Mouse (Mus musculus) midbrain, embryonic 14.5 days (tissue): ENCODE measurements around the gene Catsperg1. TPM values are rescaled to one million over a fixed set of nuclear protein-coding genes. Genes with fewer than 3 reads are reported as not detected.
"Not testable (repeated sequence)": the region's sequence is repeated elsewhere in the genome, so short reads cannot be mapped to it uniquely, and the experiment has no call there.

ENCODE experiments used
- ATAC-seq: fragments of 200-750 bp; cut with Nextera tagmentation; 2 replicates; pipeline ENCODE4 v1.8.0; 2017; ENCODE audit warnings: moderate number of reproducible peaks, moderate library complexity; ENCODE audit not compliant: low FRiP score, low TSS enrichment
- DNase-seq: peaks from one replicate; pipeline ENCODE4 v3.0.0-alpha.2; 2015
- H3K27ac ChIP-seq: fragments of 300-500 bp; sonication (generic); replicated peaks from 2 replicates; pipeline ENCODE4 v1.5.1; 2014; ENCODE audit warnings: mild to moderate bottlenecking, low read depth, low read length, moderate library complexity
- H3K27me3 ChIP-seq: fragments of 300-500 bp; sonication (generic); 2 replicates; pipeline ENCODE4 v1.6.1; 2014; ENCODE audit warnings: low read length, control low read depth, mixed read lengths; ENCODE audit not compliant: control insufficient read depth, insufficient read depth
- H3K36me3 ChIP-seq: fragments of 300-500 bp; sonication (generic); 2 replicates; pipeline ENCODE4 v1.6.1; 2014; ENCODE audit warnings: low read length, control low read depth; ENCODE audit not compliant: control insufficient read depth, insufficient read depth
- H3K4me1 ChIP-seq: fragments of 300-500 bp; sonication (generic); 2 replicates; pipeline ENCODE4 v1.6.1; 2014; ENCODE audit warnings: mild to moderate bottlenecking, antibody characterized with exemption, low read length, control low read depth; ENCODE audit not compliant: control insufficient read depth, insufficient read depth
- H3K4me2 ChIP-seq: fragments of 300-500 bp; sonication (generic); 2 replicates; pipeline ENCODE4 v1.6.1; 2014; ENCODE audit warnings: mild to moderate bottlenecking, low read length, moderate library complexity
- H3K4me3 ChIP-seq: fragments of 300-500 bp; sonication (generic); replicated peaks from 2 replicates; pipeline ENCODE4 v1.5.1; 2014; ENCODE audit warnings: low read depth, low read length
- H3K9ac ChIP-seq: fragments of 300-500 bp; sonication (generic); replicated peaks from 2 replicates; pipeline ENCODE4 v1.6.1; 2014; ENCODE audit warnings: mild to moderate bottlenecking, low read length, moderate library complexity
- H3K9me3 ChIP-seq: fragments of 300-500 bp; sonication (generic); 2 replicates; pipeline ENCODE4 v1.6.1; 2016; ENCODE audit warnings: low read length, control low read depth, mixed read lengths; ENCODE audit not compliant: control insufficient read depth
- WGBS: fragments of 180-500 bp; shearing (Covaris S2); extraction: QIAGEN DNeasy Blood & Tissue Kit; methylation state at CpG from one replicate; pipeline ENCODE4 v1.1.7; 2014; 5-methylcytosine and 5-hydroxymethylcytosine counted together
- polyA plus RNA-seq: library from polyadenylated mRNA; unstranded; fragments of >200 nt; fragmentation: Nextera tagmentation; extraction: Ambion mirVana; gene quantifications from 2 replicates; pipeline ENCODE4 v1.2.1, GENCODE M21; 2014

Gene Catsperg1
- polyA plus RNA-seq, 1 experiment from 2014 or later: 3.6 TPM

- no peak overlapping the region for H3K4me2 ChIP-seq
- 0 out of 2 replicates have a peak, but pooled peaks cover 6% of the 10 kb centered on the region for H3K4me1 ChIP-seq
- H3K27me3 ChIP-seq: no peaks in the 10 kb centered on the region
- DNase-seq: peak; percentile 53
- no peak for ATAC-seq
- no peak overlapping the region for H3K27ac ChIP-seq
- 45% methylated on average over 15 of the region's 15 CpGs for WGBS
- no peak overlapping the region for H3K4me3 ChIP-seq
- no peaks in the 10 kb centered on the region for H3K36me3 ChIP-seq
- peaks cover 3% of the 10 kb centered on the region; the same call in 1 of the 2 replicates for H3K9me3 ChIP-seq
- H3K9ac ChIP-seq: no peak overlapping the region
Measured at GRCm38 (mm10) chr7:29214846-29215245, 1.0 kb upstream of the Catsperg1 start.

- DNase-seq (peak; percentile 6), ATAC-seq (no peak)
- Histone ChIP-seq H3K4me3 (no peak overlapping the region), H3K9me3 (peaks cover under 1% of the 10 kb centered on the region; the same call in 1 of the 2 replicates), H3K4me2 (peak overlapping the region; percentile 52), H3K27ac (no peak overlapping the region), H3K9ac (no peak overlapping the region), H3K36me3 (no peaks in the 10 kb centered on the region), H3K4me1 (0 out of 2 replicates have a peak, but pooled peaks cover 6% of the 10 kb centered on the region), H3K27me3 (no peaks in the 10 kb centered on the region)
- 78% methylated on average over 2 of the region's 2 CpGs for whole genome bisulfite sequencing
Measured at GRCm38 (mm10) chr7:29214236-29214635, 401 bp upstream of the Catsperg1 start.

GRCm38 (mm10) chr7:29212775-29213560 lies 867 bp downstream of the Catsperg1 start:
- DNase-seq: not testable (repeated sequence)
- WGBS: 18% methylated on average over 40 of the region's 40 CpGs

GRCm38 (mm10) chr7:29212199-29212765 lies 1.6 kb downstream of the Catsperg1 start:
- WGBS: 15% methylated on average over 26 of the region's 26 CpGs
- Histone ChIP-seq H3K27ac (no peak overlapping the region), H3K27me3 (no peaks in the 10 kb centered on the region), H3K9ac (no peak overlapping the region), H3K9me3 (no peaks in the 10 kb centered on the region), H3K4me3 (no peak overlapping the region), H3K4me2 (peak overlapping the region; percentile 52), H3K4me1 (0 out of 2 replicates have a peak, but pooled peaks cover 6% of the 10 kb centered on the region), H3K36me3 (no peaks in the 10 kb centered on the region)
- no peak for DNase-seq
- ATAC-seq: no peak

More at GRCm38 (mm10) chr7:29212775-29213560, 867 bp downstream of the Catsperg1 start:
- Histone ChIP-seq H3K4me2 (peak overlapping the region; percentile 52), H3K4me3 (peak overlapping the region; percentile 24)
- not testable (repeated sequence) for H3K9me3 ChIP-seq, H3K27me3 ChIP-seq, H3K27ac ChIP-seq, H3K36me3 ChIP-seq, H3K4me1 ChIP-seq, H3K9ac ChIP-seq, ATAC-seq

- 5% methylated on average over 34 of the region's 34 CpGs for WGBS
- 0 out of 2 replicates have a peak, but pooled peaks cover 6% of the 10 kb centered on the region for H3K4me1 ChIP-seq
- H3K27me3 ChIP-seq: no peaks in the 10 kb centered on the region
- H3K36me3 ChIP-seq: no peaks in the 10 kb centered on the region
- H3K9me3 ChIP-seq: no peaks in the 10 kb centered on the region
- ATAC-seq: no peak
- no peak overlapping the region for H3K9ac ChIP-seq
- peak; percentile 62 for DNase-seq
- H3K4me2 ChIP-seq: peak overlapping the region; percentile 41
- peak overlapping the region; percentile 18 for H3K4me3 ChIP-seq
- H3K27ac ChIP-seq: no peak overlapping the region
Measured at GRCm38 (mm10) chr7:29211415-29212198, 2.2 kb downstream of the Catsperg1 start.

GRCm38 (mm10) chr7:29211013-29211412 lies 2.8 kb downstream of the Catsperg1 start:
- peak overlapping the region; percentile 41 for H3K4me2 ChIP-seq
- H3K9me3 ChIP-seq, H3K36me3 ChIP-seq, H3K27ac ChIP-seq, DNase-seq, H3K27me3 ChIP-seq, H3K4me1 ChIP-seq, H3K9ac ChIP-seq, ATAC-seq: not testable (repeated sequence)
- H3K4me3 ChIP-seq: peak overlapping the region; percentile 18; the same call in 1 of the 2 replicates
- 34% methylated on average over 15 of the region's 15 CpGs for WGBS

- Histone ChIP-seq H3K9ac (no peak overlapping the region), H3K9me3 (no peaks in the 10 kb centered on the region), H3K4me1 (no peaks in the 10 kb centered on the region), H3K27ac (no peak overlapping the region), H3K4me3 (no peak overlapping the region), H3K27me3 (no peaks in the 10 kb centered on the region), H3K4me2 (no peak overlapping the region), H3K36me3 (no peaks in the 10 kb centered on the region)
- DNase-seq (no peak), ATAC-seq (no peak)
- 81% methylated on average over 6 of the region's 6 CpGs for WGBS
Measured at GRCm38 (mm10) chr7:29202577-29202976, 11.3 kb downstream of the Catsperg1 start.

- H3K36me3 ChIP-seq, H3K9me3 ChIP-seq, H3K9ac ChIP-seq, ATAC-seq, H3K4me3 ChIP-seq, DNase-seq, H3K27me3 ChIP-seq, H3K27ac ChIP-seq, H3K4me1 ChIP-seq, H3K4me2 ChIP-seq: not testable (repeated sequence)
- WGBS: 100% methylated on average over 1 of the region's 1 CpGs
Measured at GRCm38 (mm10) chr7:29194230-29194629, 19.6 kb downstream of the Catsperg1 start.
